Mouse (Mus musculus) liver, embryonic 14 days (tissue): ENCODE measurements around the gene Phyhipl. TPM values are rescaled to one million over a fixed set of nuclear protein-coding genes. Genes with fewer than 3 reads are reported as not detected.

ENCODE experiments used
- polyA plus RNA-seq: library from polyadenylated mRNA; depleted of rRNA; stranded (reverse); fragments of >200 nt; gene quantifications from 2 replicates; pipeline ENCODE4 v1.2.3, GENCODE M21; 2012; rRNA removed

The Phyhipl gene
- 0.01 TPM in 1 of 2 replicates, not detected in the other for polyA plus RNA-seq

DNA sequence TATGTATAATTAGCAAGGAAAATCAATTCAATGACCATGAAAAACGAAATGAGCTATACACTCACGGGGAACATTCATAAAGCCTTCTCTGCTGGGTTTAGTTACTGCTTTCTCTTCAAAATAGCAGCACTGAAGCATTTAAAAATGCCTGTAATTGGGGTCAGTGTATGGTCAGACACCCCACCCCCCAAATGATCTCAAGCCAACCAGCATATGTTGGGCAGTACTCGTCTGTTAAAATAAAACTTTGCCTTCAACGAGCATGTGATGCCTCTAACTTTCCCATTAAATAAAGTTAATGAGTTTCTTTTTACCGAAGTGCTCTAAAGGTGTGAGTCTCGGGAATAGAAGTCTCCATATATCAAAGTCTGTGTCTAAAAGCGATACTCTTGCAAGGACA lies at the start of gene Phyhipl:
Gene Phyhipl, minus strand, starts transcription at position 138 of the 400 bp plus-strand sequence.

Other genes starting within 250 kb of the Phyhipl start
- 0.07 and 0.14 TPM in 2 replicates for gene Fam13c, start 215.5 kb downstream of the Phyhipl start, polyA plus RNA-seq